Mouse (Mus musculus) hindbrain, embryonic 16.5 days (tissue): ENCODE data around the gene Nat8f4. TPM values are rescaled to one million over a fixed set of nuclear protein-coding genes. Genes with fewer than 3 reads are reported as not detected.
"Not testable (repeated sequence)": the region's sequence is repeated elsewhere in the genome, so short reads cannot be mapped to it uniquely, and the experiment has no call there.

Source experiments
- ATAC-seq: fragments of 200-750 bp; cut with Nextera tagmentation; 2 replicates; pipeline ENCODE4 v1.8.0; 2017; ENCODE audit warnings: moderate TSS enrichment, moderate library complexity
- H3K27ac ChIP-seq: fragments of 300-500 bp; sonication (generic); 2 replicates; pipeline ENCODE4 v1.5.1; 2014; ENCODE audit warnings: low read depth, mild to moderate bottlenecking, control low read depth, low read length, moderate library complexity
- H3K27me3 ChIP-seq: fragments of 300-500 bp; sonication (generic); replicated peaks from 2 replicates; pipeline ENCODE4 v1.6.1; 2014; ENCODE audit warnings: low read length; ENCODE audit not compliant: control insufficient read depth, insufficient read depth
- H3K36me3 ChIP-seq: fragments of 300-500 bp; sonication (generic); 2 replicates; pipeline ENCODE4 v1.6.1; 2014; ENCODE audit warnings: mild to moderate bottlenecking, low read length, moderate library complexity, mixed read lengths; ENCODE audit not compliant: control insufficient read depth, insufficient read depth
- H3K4me1 ChIP-seq: fragments of 300-500 bp; sonication (generic); 2 replicates; pipeline ENCODE4 v1.6.1; 2014; ENCODE audit warnings: low read depth, low read length; ENCODE audit not compliant: control insufficient read depth, insufficient read depth
- H3K4me2 ChIP-seq: fragments of 300-500 bp; sonication (generic); 2 replicates; pipeline ENCODE4 v1.6.1; 2014; ENCODE audit warnings: mild to moderate bottlenecking, low read length, control low read depth, moderate library complexity
- H3K4me3 ChIP-seq: fragments of 300-500 bp; sonication (generic); 2 replicates; pipeline ENCODE4 v1.5.1; 2014; ENCODE audit warnings: mild to moderate bottlenecking, low read length, control low read depth, moderate library complexity
- H3K9ac ChIP-seq: fragments of 300-500 bp; sonication (generic); 2 replicates; pipeline ENCODE4 v1.6.1; 2014; ENCODE audit warnings: low read depth, mild to moderate bottlenecking, control low read depth, low read length, moderate library complexity
- H3K9me3 ChIP-seq: fragments of 300-500 bp; sonication (generic); 2 replicates; pipeline ENCODE4 v1.6.1; 2014; ENCODE audit warnings: mild to moderate bottlenecking, low read length, moderate library complexity; ENCODE audit not compliant: control insufficient read depth
- WGBS: fragments of 180-500 bp; shearing (Covaris S2); extraction: QIAGEN DNeasy Blood & Tissue Kit; methylation state at CpG from one replicate; pipeline ENCODE4 v1.1.7; 2014; 5-methylcytosine and 5-hydroxymethylcytosine counted together
- polyA plus RNA-seq: library from polyadenylated mRNA; unstranded; fragments of >200 nt; fragmentation: Nextera tagmentation; extraction: Ambion mirVana; gene quantifications from 2 replicates; pipeline ENCODE4 v1.2.1, GENCODE M21; 2015

The Nat8f4 gene
- polyA plus RNA-seq, 1 experiment from 2014 or later, result 7.7 TPM

- Histone ChIP-seq H3K9ac (no peak overlapping the region), H3K4me3 (no peak overlapping the region), H3K4me1 (no peaks in the 10 kb centered on the region), H3K27ac (no peak overlapping the region), H3K4me2 (no peak overlapping the region), H3K36me3 (peaks cover 43% of the 10 kb centered on the region), H3K9me3 (no peaks in the 10 kb centered on the region), H3K27me3 (no peaks in the 10 kb centered on the region)
- ATAC-seq, result no peak
- 94% methylated on average over 9 of the region's 9 CpGs for WGBS
Measured at GRCm38 (mm10) chr6:85927476-85928464, 23.1 kb upstream of the Nat8f4 start.

GRCm38 (mm10) chr6:85926709-85927108, 22.0 kb upstream of the Nat8f4 start:
- Histone ChIP-seq H3K4me1 (no peaks in the 10 kb centered on the region), H3K36me3 (peaks cover 44% of the 10 kb centered on the region), H3K9ac (no peak overlapping the region), H3K27ac (no peak overlapping the region), H3K27me3 (no peaks in the 10 kb centered on the region), H3K4me3 (no peak overlapping the region), H3K4me2 (no peak overlapping the region), H3K9me3 (no peaks in the 10 kb centered on the region)
- ATAC-seq, result no peak
- 93% methylated on average over 1 of the region's 1 CpGs for WGBS

- Histone ChIP-seq H3K27ac (no peak overlapping the region), H3K9ac (no peak overlapping the region), H3K4me2 (no peak overlapping the region), H3K27me3 (no peaks in the 10 kb centered on the region), H3K9me3 (no peaks in the 10 kb centered on the region), H3K36me3 (peaks cover 36% of the 10 kb centered on the region), H3K4me1 (no peaks in the 10 kb centered on the region), H3K4me3 (no peak overlapping the region)
- no peak for ATAC-seq
- WGBS, result 93% methylated on average over 1 of the region's 1 CpGs
Measured at GRCm38 (mm10) chr6:85923643-85924042, 19.0 kb upstream of the Nat8f4 start.

GRCm38 (mm10) chr6:85919401-85919800, 14.7 kb upstream of the Nat8f4 start:
- Histone ChIP-seq H3K27ac (no peak overlapping the region), H3K27me3 (no peaks in the 10 kb centered on the region), H3K4me1 (peaks cover 12% of the 10 kb centered on the region), H3K9me3 (no peaks in the 10 kb centered on the region; the same call in 1 of the 2 replicates), H3K9ac (no peak overlapping the region), H3K4me3 (no peak overlapping the region), H3K36me3 (peaks cover 10% of the 10 kb centered on the region), H3K4me2 (no peak overlapping the region)
- ATAC-seq, result no peak
- 96% methylated on average over 4 of the region's 4 CpGs for WGBS

- H3K9me3 ChIP-seq, ATAC-seq, H3K9ac ChIP-seq, H3K27me3 ChIP-seq, H3K4me2 ChIP-seq, H3K4me3 ChIP-seq, H3K27ac ChIP-seq, H3K36me3 ChIP-seq: not testable (repeated sequence)
- peaks cover 12% of the 10 kb centered on the region for H3K4me1 ChIP-seq
- WGBS, result 95% methylated on average over 3 of the region's 3 CpGs
Measured at GRCm38 (mm10) chr6:85918341-85918740, 13.7 kb upstream of the Nat8f4 start.

- WGBS, result 81% methylated on average over 6 of the region's 6 CpGs
- peak overlapping the region; percentile 79 for H3K9ac ChIP-seq
- peak overlapping the region; percentile 72 for H3K4me3 ChIP-seq
- H3K27ac ChIP-seq, result peak overlapping the region; percentile 89
- H3K4me1 ChIP-seq, result peaks cover 12% of the 10 kb centered on the region
- H3K9me3 ChIP-seq, result no peaks in the 10 kb centered on the region; the same call in 1 of the 2 replicates
- H3K27me3 ChIP-seq, result no peaks in the 10 kb centered on the region
- H3K36me3 ChIP-seq, result peaks cover under 1% of the 10 kb centered on the region; the same call in 1 of the 2 replicates
- ATAC-seq, result no peak
- peak overlapping the region; percentile 93 for H3K4me2 ChIP-seq
Measured at GRCm38 (mm10) chr6:85916596-85916995, 11.9 kb upstream of the Nat8f4 start.

GRCm38 (mm10) chr6:85915539-85916513, 11.1 kb upstream of the Nat8f4 start, which contains the start of gene Nat8f1:
TSS of gene Nat8f1 (minus strand) at chr6:85915687.
- WGBS, result under 1% methylated on average over 56 of the region's 61 CpGs
- H3K4me3 ChIP-seq, result peak within 1 kb of the TSS; percentile 72
- H3K4me1 ChIP-seq, result peaks cover 12% of the 10 kb centered on the region
- peak within 1 kb of the TSS; percentile 93 for H3K4me2 ChIP-seq
- H3K9ac ChIP-seq, result peak within 1 kb of the TSS; percentile 79
- H3K27ac ChIP-seq, result peak within 1 kb of the TSS; percentile 89
- not testable (repeated sequence) for H3K9me3 ChIP-seq, H3K27me3 ChIP-seq, H3K36me3 ChIP-seq
- peak; percentile 97 for ATAC-seq

- H3K36me3 ChIP-seq, result no peaks in the 10 kb centered on the region
- 0 out of 2 replicates have a peak, but pooled peaks have one; percentile 9 for ATAC-seq
- peak overlapping the region; percentile 89 for H3K27ac ChIP-seq
- H3K4me3 ChIP-seq, result peak overlapping the region; percentile 72
- H3K27me3 ChIP-seq, result no peaks in the 10 kb centered on the region
- H3K9me3 ChIP-seq, result no peaks in the 10 kb centered on the region; the same call in 1 of the 2 replicates
- H3K9ac ChIP-seq, result peak overlapping the region; percentile 79
- 4% methylated on average over 11 of the region's 11 CpGs for WGBS
- peaks cover 12% of the 10 kb centered on the region for H3K4me1 ChIP-seq
- H3K4me2 ChIP-seq, result peak overlapping the region; percentile 93
Measured at GRCm38 (mm10) chr6:85915141-85915538, 10.5 kb upstream of the Nat8f4 start.
